Mouse (Mus musculus): ENCODE measurements around the gene Podxl.

Podxl gene

GRCm38 (mm10) chr6:31523657-31524056, 40.1 kb downstream of the Podxl start:
- no peak for DNase-seq (ENCODE audit: low spot score)

GRCm38 (mm10) chr6:31523039-31523438, 40.7 kb downstream of the Podxl start:
- DNase-seq (ENCODE audit: low spot score) = no peak

- no peak for DNase-seq (ENCODE audit: low spot score)
Observed at GRCm38 (mm10) chr6:31522478-31522877, 41.3 kb downstream of the Podxl start.

- DNase-seq (ENCODE audit: low spot score) = peak; percentile 48
Observed at GRCm38 (mm10) chr6:31521491-31522355, 42.1 kb downstream of the Podxl start.

DNA sequence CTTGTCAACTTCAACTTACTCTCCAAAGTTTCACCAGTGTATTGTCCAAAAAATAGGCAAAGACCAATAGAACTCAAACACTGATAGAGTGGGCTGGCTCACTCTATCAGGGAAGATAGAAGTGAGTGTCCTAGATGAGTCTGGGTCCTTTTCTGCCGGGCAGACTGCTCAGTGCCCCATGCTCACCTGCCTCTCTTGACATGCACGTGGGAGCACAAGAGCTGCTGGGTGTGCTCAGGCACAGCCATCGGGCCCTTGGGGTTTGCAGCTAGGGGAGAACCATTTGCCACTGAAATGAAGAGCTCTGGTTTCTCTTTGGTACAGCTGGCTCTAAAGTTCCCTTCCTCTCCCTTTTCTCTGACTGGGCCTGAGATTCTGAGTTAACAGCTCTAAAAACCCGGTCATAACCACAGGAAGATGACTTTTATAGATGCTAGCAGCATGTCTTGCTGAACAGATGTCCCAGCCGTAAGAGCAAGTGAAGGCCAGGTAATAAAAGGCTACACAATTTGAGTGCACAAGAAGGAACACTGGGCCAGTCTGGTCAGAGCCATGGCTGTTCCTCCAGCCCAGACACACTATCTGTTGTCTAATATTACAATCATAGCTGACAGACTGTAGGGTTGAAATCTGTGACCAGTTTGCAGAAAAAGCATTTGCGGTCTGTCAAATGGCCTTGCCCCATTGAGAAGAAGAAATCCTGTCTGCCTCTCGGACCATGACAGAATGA, 43.1 kb downstream of the Podxl start:
- DNase-seq (ENCODE audit: low spot score) = no peak

DNA sequence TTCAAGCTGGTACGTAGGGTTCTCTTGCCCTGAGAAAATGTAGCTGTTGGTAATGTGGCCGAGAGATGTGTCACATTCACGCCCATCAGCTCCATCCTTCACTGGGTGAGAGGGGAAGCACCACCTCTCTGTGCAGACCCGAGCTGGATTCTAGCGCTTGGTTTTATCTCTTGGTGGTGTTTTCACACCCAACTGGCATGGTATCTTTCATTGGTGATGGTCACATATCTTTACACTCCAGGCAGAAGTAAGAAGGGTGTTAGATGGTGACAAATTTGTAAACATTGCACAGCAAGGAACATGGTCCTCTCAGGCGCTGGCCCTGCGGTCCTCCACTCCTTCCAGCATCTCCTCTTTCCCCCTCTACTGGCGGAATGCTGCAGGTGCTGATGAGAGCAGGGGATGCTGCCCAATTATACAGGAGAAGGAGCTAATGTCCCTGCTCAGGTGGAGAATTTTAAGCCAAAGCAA, 44.7 kb downstream of the Podxl start:
- peak; percentile 48 for DNase-seq (ENCODE audit: low spot score)

GRCm38 (mm10) chr6:31518338-31518698, 45.5 kb downstream of the Podxl start:
- peak; percentile 90 for DNase-seq (ENCODE audit: low spot score)

DNA sequence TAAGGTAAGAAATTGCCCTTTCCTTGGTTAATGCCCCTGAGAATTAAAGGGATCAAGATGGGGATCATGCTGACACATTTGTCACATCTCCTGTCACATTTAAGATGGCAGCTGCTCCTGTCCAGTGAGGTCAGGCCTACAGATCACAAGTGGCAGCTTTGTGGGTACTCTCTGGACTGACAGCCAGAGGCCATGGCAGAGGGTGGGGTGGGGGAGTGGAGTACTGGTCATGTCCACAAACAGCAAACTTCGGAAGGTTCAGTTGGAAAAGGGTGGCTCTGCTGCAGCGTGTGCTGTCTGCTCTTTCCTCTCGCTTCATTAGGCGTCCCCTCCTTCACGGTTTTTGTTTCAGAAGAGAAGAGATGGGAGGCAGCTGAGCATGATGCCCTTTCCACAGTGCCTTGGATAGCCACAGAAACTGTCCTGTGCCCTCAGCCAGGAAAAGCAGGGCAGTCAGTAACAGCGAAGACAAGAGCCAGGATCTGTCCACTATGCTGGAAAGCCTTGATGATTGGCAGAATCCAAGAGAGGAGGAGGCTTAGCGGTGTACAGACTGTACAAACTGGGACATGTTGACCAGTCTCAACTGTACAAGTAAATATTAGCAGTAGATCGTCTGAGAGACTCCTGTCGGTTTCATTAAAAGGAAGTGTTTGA, 46.0 kb downstream of the Podxl start:
- DNase-seq (ENCODE audit: low spot score) = peak; percentile 87

DNA sequence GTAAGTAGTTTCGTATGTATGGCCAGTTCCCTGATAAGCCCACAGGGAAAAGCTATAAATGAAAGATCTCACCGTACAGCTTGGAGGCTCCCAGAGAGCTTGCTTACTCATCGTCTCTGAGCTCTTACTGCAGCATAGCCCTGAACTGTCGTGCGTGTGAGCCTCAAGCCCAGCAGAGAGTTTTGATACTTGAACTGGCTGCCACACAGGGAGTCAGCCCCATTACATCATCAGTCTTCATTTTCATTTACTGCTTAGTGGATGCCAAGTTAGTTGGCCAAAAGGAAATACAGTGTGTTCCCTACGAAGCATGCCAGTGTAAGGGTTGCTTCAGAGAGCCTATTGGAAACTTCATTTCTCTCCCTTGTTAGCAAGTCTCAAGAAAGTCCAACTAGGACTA, 50.1 kb downstream of the Podxl start:
- peak; percentile 94 for DNase-seq (ENCODE audit: low spot score)

DNA sequence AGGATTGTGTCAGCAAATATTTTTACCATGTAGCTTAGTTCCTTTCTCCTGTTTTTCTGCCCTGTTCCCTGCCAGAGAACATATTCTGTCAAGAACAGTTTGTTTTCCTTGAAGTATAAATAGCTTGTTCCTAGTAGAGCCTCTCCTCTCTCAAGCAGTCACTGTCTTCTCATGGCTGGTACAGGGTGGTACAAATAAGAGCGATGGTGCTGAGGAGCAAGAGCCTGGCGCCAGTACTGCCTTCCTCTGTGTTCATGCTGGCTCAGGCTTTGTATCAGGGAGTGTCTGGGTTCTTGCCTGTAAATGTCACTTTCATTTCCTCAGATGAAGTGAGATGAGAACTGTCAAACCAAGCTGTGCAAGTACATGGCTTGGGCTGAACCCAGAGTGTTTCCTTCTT, 61.2 kb downstream of the Podxl start:
- peak; percentile 72 for DNase-seq (ENCODE audit: low spot score)

- no peak for DNase-seq (ENCODE audit: low spot score)
Observed at GRCm38 (mm10) chr6:31500691-31501090, 63.1 kb downstream of the Podxl start.

- DNase-seq (ENCODE audit: low spot score) = no peak
Observed at GRCm38 (mm10) chr6:31500260-31500659, 63.5 kb downstream of the Podxl start.

DNA sequence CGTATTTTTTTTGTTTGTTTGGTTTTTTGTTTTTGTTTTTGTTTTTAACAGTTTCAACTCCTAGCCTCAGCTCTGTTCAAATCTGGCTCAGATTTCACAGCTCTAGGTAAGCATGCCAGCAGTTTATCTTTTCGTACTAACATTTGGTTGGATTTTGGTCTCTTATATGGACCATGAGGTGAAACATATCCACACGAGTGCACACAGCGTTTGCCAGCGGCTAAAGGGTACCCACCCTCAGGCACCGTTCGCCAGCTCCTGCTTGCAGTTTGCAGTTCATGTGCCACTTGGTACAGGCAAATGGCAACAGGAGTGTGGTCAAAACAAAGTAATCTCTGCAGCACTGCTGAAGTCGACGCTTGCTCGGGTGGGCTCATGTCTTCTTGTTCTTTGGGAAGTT, 63.9 kb downstream of the Podxl start:
- DNase-seq (ENCODE audit: low spot score) = no peak

- no peak for DNase-seq (ENCODE audit: low spot score)
Observed at GRCm38 (mm10) chr6:31496227-31496626, 67.6 kb downstream of the Podxl start.

DNA sequence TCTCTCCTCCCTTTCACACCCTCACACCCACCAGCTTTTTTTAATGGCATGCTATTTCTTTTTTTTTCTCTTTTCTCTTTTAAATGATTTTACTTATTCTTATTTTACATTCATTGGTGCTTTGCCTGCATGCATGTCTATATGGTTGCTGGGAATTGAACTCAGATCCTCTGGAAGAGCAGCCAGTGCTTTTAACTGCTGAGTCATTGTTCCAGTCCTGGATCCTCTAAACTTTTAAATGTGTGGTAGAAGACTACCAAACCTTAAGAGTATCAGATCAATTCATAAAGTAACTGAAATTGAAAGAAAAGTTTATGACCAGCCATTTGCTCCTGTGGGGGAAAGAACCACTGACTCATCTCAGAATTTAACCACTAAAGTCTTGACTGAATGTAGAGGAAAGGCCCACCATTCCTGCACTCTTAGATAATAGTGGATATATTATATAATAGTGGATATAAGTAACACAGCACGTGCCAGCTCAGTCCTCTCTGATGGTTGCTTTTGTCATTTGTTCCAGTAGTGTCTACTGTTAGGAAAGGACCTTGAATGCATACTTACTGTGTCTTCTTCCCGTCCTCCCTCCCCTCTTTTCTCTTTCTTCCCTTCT, 68.6 kb downstream of the Podxl start:
- DNase-seq (ENCODE audit: low spot score) = no peak

GRCm38 (mm10) chr6:31489950-31490349, 73.8 kb downstream of the Podxl start:
- DNase-seq (ENCODE audit: low spot score) = no peak

DNA sequence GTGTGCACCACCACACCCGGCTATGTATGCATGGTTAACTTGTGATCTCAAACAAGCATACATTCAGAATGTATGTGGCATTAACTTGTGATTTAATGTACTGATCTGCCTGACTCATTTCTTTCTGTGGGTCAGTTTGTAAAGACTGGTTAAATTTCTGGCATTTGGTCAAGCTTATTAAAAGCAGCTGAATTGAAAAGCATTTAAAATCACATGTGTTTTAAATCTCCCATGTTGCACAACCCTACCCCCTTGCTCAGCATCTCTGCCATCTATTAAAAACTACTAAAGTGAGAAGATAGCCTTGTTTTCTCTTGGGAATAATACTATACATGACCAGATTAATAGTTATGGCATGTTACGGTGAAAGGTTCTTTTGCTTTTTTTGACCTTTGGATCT, 77.2 kb downstream of the Podxl start:
- DNase-seq (ENCODE audit: low spot score) = peak; percentile 44

- DNase-seq (ENCODE audit: low spot score) = peak; percentile 76
Observed at GRCm38 (mm10) chr6:31480008-31480407, 83.8 kb downstream of the Podxl start.

DNA sequence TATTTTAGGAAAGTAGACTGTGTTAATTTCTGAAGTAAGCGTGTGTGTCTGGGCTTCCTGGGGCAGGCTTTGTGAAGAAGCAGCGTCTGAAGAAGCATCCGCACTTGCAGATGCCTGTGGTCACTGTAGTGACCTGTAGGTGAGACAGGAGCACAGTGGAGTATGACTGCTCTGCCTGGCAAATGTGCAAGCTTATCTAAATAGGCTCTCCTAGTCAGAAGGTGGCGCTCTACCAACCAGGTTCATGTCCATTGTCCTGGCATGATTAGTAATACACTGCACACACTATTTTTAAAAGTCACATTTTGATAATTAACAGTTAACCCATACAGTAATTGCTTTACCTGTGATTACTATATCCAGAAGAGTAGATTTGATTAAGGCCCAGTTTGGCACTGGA, 85.6 kb downstream of the Podxl start:
- DNase-seq (ENCODE audit: low spot score) = peak; percentile 40

Measured in adipocyte (in vitro differentiated cells).